21 mouse cellular contexts compared by ENCODE assay signal in the genomic region with DNA sequence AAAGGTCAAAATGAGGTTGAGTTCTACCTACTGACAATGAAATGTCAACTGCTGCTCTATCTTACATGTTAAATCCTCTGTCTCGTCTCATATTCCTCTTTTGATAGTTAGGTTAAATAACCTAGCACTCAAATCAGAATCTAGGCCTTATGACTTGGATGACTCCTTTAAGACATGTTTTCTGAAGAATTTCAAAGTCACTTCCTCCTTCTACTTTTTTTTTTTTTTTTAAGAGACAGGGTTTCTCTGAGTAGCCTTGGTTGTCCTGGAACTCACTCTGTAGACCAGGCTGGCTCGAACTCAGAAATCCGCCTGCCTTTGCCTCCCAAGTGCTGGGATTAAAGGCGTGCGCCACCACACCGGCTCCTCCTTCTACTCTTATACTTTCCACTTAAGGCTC.
"Had no signal": no experiment of that assay in that cellular context is flagged by ENCODE, and none has a peak within 500 bp of the region (broad histone marks: within the 10 kb centered on the region; RNA-seq: fewer than 3 reads in every experiment).

No protein-coding gene starts in this region.

- DNase-seq: lung, adult 18-20 months; lung, embryonic 14.5 days; lung, postnatal 10 days; lung, postnatal 4 days; midbrain, embryonic 14.5 days; retina, postnatal 1 day; right cerebral cortex, adult 18-20 months; right cerebral cortex, postnatal 25 days; right cerebral cortex, postnatal 4 days; spleen, adult 18-20 months; thymus, adult 2 months; thymus, postnatal 14 days; thymus, postnatal 36 days had no signal

- H3K4me1 ChIP-seq: liver, embryonic 15.5 days; midbrain, embryonic 10.5 days; midbrain, embryonic 12.5 days; neural tube, embryonic 13.5 days; neural tube, embryonic 15.5 days; stomach, embryonic 15.5 days had no signal

- H3K4me3 ChIP-seq: liver, embryonic 15.5 days; midbrain, embryonic 10.5 days; midbrain, embryonic 12.5 days; myocyte; neural tube, embryonic 13.5 days; neural tube, embryonic 15.5 days; stomach, embryonic 15.5 days had no signal

- H3K27me3 ChIP-seq: liver, embryonic 15.5 days; midbrain, embryonic 12.5 days; neural tube, embryonic 13.5 days; neural tube, embryonic 15.5 days; stomach, embryonic 15.5 days had no signal

- ATAC-seq: midbrain, embryonic 16.5 days had no signal

- H3K9ac ChIP-seq: liver, embryonic 15.5 days; lung, embryonic 14.5 days; midbrain, embryonic 12.5 days; neural tube, embryonic 13.5 days; neural tube, embryonic 15.5 days; stomach, embryonic 15.5 days had no signal

- H3K9me3 ChIP-seq: liver, embryonic 15.5 days; midbrain, embryonic 10.5 days; midbrain, embryonic 12.5 days; neural tube, embryonic 13.5 days; neural tube, embryonic 15.5 days; stomach, embryonic 15.5 days had no signal

- H3K4me2 ChIP-seq: liver, embryonic 15.5 days; lung, embryonic 14.5 days; midbrain, embryonic 12.5 days; neural tube, embryonic 13.5 days; neural tube, embryonic 15.5 days; stomach, embryonic 15.5 days had no signal

- H3K27ac ChIP-seq: liver, embryonic 15.5 days; midbrain, embryonic 10.5 days; midbrain, embryonic 12.5 days; neural tube, embryonic 13.5 days; neural tube, embryonic 15.5 days; stomach, embryonic 15.5 days had no signal
